Mouse (Mus musculus) heart, postnatal 0 days (tissue): ENCODE data around the gene Gm49711. TPM values are rescaled to one million over a fixed set of nuclear protein-coding genes. Genes with fewer than 3 reads are reported as not detected.
"Not testable (repeated sequence)": the region's sequence is repeated elsewhere in the genome, so short reads cannot be mapped to it uniquely, and the experiment has no call there.

Experiments used
- ATAC-seq: fragments of 200-750 bp; cut with Nextera tagmentation; 2 replicates; pipeline ENCODE4 v1.8.0; 2017; ENCODE audit warnings: low read depth, moderate number of reproducible peaks, moderate library complexity; ENCODE audit not compliant: insufficient read depth
- DNase-seq: peaks from one replicate; pipeline ENCODE4 v3.0.0-alpha.2; 2016; ENCODE audit warnings: low spot score
- H3K27ac ChIP-seq: fragments of 300-500 bp; sonication (generic); 2 replicates; pipeline ENCODE4 v1.5.1; 2014; ENCODE audit warnings: low read depth, mild to moderate bottlenecking
- H3K27me3 ChIP-seq: fragments of 300-500 bp; sonication (generic); 2 replicates; pipeline ENCODE4 v1.6.1; 2014; ENCODE audit warnings: low read length, mixed read lengths; ENCODE audit not compliant: control insufficient read depth, insufficient read depth
- H3K36me3 ChIP-seq: fragments of 300-500 bp; sonication (generic); replicated peaks from 2 replicates; pipeline ENCODE4 v1.6.1; 2014; ENCODE audit warnings: low read length, mixed read lengths; ENCODE audit not compliant: control insufficient read depth, insufficient read depth
- H3K4me1 ChIP-seq: fragments of 300-500 bp; sonication (generic); 2 replicates; pipeline ENCODE4 v1.6.1; 2014; ENCODE audit warnings: antibody characterized with exemption; ENCODE audit not compliant: control insufficient read depth, insufficient read depth
- H3K4me2 ChIP-seq: fragments of 300-500 bp; sonication (generic); 2 replicates; pipeline ENCODE4 v1.6.1; 2014; ENCODE audit warnings: low read depth, mild to moderate bottlenecking, low read length, moderate library complexity
- H3K4me3 ChIP-seq: fragments of 300-500 bp; sonication (generic); 2 replicates; pipeline ENCODE4 v1.5.1; 2014; ENCODE audit warnings: low read depth, low read length
- H3K9ac ChIP-seq: fragments of 300-500 bp; sonication (generic); replicated peaks from 2 replicates; pipeline ENCODE4 v1.6.1; 2014; ENCODE audit warnings: low read depth, low read length, mixed read lengths
- H3K9me3 ChIP-seq: fragments of 300-500 bp; sonication (generic); replicated peaks from 2 replicates; pipeline ENCODE4 v1.6.1; 2016; ENCODE audit warnings: low read length; ENCODE audit not compliant: control insufficient read depth
- CTCF ChIP-seq: IDR thresholded peaks from 2 replicates; pipeline ENCODE4 v1.5.1; 2016; ENCODE audit warnings: antibody characterized with exemption, control low read depth, low read depth
- EP300 ChIP-seq: IDR thresholded peaks from 2 replicates; pipeline ENCODE4 v1.6.1; 2016; ENCODE audit warnings: antibody characterized with exemption, low read depth
- WGBS: fragments of 180-500 bp; shearing (Covaris S2); extraction: QIAGEN DNeasy Blood & Tissue Kit; methylation state at CpG from one replicate; pipeline ENCODE4 v1.1.7; 2014; 5-methylcytosine and 5-hydroxymethylcytosine counted together
- polyA plus RNA-seq: library from polyadenylated mRNA; unstranded; fragments of >200 nt; fragmentation: Nextera tagmentation; extraction: Ambion mirVana; gene quantifications from 2 replicates; pipeline ENCODE4 v1.2.1, GENCODE M21; 2015
- total RNA-seq: library from RNA; depleted of rRNA; stranded (reverse); fragments of >200 nt; gene quantifications from 2 replicates; pipeline ENCODE4 v1.2.3, GENCODE M21; 2014; ENCODE audit warnings: low replicate concordance

Gm49711 gene
- total and polyA plus RNA-seq, 2 experiments from 2014 or later = 0.20 TPM; not detected in 1

DNA sequence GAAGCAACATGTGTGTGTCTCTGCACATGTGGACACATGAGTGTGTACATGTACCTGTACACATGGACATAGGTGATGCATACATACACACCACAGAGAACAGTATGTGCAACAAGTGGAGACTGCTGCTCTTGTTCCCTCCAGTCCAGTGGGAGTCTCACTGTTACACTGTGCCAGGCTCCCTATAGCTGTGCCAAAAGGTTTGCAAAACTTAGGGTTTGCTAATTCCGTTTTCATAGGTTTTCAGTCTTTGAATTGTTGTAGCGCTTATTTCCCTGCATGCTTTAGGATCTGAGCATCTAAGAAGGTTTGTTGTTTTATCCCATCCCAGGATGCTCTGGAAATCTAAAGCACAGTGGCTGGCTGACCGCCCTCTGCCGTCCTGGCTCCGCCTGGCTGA lies 33.8 kb downstream of the Gm49711 start:
- Histone ChIP-seq H3K4me2 (no peak overlapping the region), H3K27me3 (no peaks in the 10 kb centered on the region), H3K27ac (no peak overlapping the region), H3K4me1 (no peaks in the 10 kb centered on the region), H3K9me3 (no peaks in the 10 kb centered on the region), H3K36me3 (0 out of 2 replicates have a peak, but pooled peaks cover 4% of the 10 kb centered on the region), H3K4me3 (no peak overlapping the region), H3K9ac (no peak overlapping the region)
- no peak for TF ChIP-seq EP300
- TF ChIP-seq CTCF = no peak
- DNase-seq (no peak), ATAC-seq (no peak)
- WGBS = 66% methylated on average over 5 of the region's 5 CpGs

GRCm38 (mm10) chr16:92098351-92099051 lies 40.4 kb downstream of the Gm49711 start:
- no peak overlapping the region for H3K4me3 ChIP-seq
- WGBS = 90% methylated on average over 10 of the region's 10 CpGs
- H3K27ac ChIP-seq = no peak overlapping the region
- H3K9ac ChIP-seq = no peak overlapping the region
- peaks cover 21% of the 10 kb centered on the region for H3K36me3 ChIP-seq
- ATAC-seq (no peak), DNase-seq (no peak)
- H3K27me3 ChIP-seq = no peaks in the 10 kb centered on the region
- H3K4me1 ChIP-seq = peaks cover 2% of the 10 kb centered on the region; the same call in 1 of the 2 replicates
- H3K4me2 ChIP-seq = no peak overlapping the region
- TF ChIP-seq CTCF (no peak), EP300 (no peak)
- no peaks in the 10 kb centered on the region for H3K9me3 ChIP-seq

DNA sequence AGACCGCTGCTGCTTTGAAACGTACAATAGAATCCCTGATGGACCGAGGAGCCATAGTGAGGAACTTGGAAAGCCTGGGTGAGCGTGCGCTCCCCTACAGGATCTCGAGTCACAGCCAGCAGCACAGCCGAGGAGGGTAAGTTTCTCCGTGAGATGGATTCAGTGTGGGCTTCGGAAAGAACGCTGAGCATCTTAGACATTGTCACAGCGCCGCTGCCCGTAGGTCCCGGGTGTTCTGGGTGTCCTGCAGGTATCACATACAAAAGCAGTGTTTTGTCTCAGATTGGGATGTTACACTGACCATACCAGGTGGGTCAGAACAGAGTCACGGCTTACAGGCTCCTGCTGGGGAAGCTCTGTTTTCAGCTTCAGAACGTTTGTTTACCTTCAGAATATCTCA lies 41.5 kb downstream of the Gm49711 start:
- H3K9ac ChIP-seq = no peak overlapping the region
- H3K9me3 ChIP-seq = no peaks in the 10 kb centered on the region
- DNase-seq = no peak
- no peaks in the 10 kb centered on the region for H3K27me3 ChIP-seq
- no peak overlapping the region for H3K4me2 ChIP-seq
- WGBS = 89% methylated on average over 16 of the region's 16 CpGs
- H3K27ac ChIP-seq = no peak overlapping the region
- no peak for TF ChIP-seq CTCF
- no peak for TF ChIP-seq EP300
- no peak for ATAC-seq
- H3K4me1 ChIP-seq = peaks cover 7% of the 10 kb centered on the region; the same call in 1 of the 2 replicates
- peaks cover 21% of the 10 kb centered on the region for H3K36me3 ChIP-seq
- no peak overlapping the region for H3K4me3 ChIP-seq

DNA sequence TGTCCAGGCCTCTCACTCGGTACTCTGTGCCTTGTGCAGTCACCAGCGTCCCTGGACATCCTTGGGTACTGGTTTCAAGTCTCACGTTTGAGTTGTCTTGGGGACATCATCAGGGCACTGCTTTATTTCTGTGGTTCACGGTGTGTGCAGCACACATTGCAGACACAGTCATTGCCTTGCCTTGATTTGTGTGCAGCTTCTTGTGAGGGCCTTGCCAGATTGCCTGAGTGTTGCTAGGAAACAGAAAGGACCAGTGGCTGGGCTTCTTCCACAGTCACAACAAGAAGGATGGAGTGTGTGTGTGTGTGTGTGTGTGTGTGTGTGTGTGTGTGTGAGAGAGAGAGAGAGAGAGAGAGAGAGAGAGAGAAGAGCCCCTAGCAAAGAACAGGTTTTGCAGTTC lies 42.0 kb downstream of the Gm49711 start:
- Histone ChIP-seq H3K27ac (no peak overlapping the region), H3K4me3 (no peak overlapping the region), H3K4me1 (peaks cover 7% of the 10 kb centered on the region; the same call in 1 of the 2 replicates), H3K36me3 (peaks cover 21% of the 10 kb centered on the region), H3K9ac (no peak overlapping the region), H3K4me2 (no peak overlapping the region), H3K27me3 (no peaks in the 10 kb centered on the region), H3K9me3 (no peaks in the 10 kb centered on the region)
- no peak for ATAC-seq
- WGBS = 86% methylated on average over 4 of the region's 4 CpGs
- no peak for DNase-seq
- no peak for TF ChIP-seq CTCF
- TF ChIP-seq EP300 = no peak

GRCm38 (mm10) chr16:92102115-92102514 lies 44.0 kb downstream of the Gm49711 start:
- Histone ChIP-seq H3K27me3 (no peaks in the 10 kb centered on the region), H3K27ac (no peak overlapping the region), H3K9me3 (no peaks in the 10 kb centered on the region), H3K36me3 (peaks cover 18% of the 10 kb centered on the region), H3K4me1 (peaks cover 7% of the 10 kb centered on the region; the same call in 1 of the 2 replicates), H3K4me2 (no peak overlapping the region), H3K4me3 (no peak overlapping the region), H3K9ac (no peak overlapping the region)
- TF ChIP-seq EP300 (no peak), CTCF (no peak)
- DNase-seq (peak; percentile 5), ATAC-seq (no peak)
- WGBS = 70% methylated on average over 5 of the region's 5 CpGs

DNA sequence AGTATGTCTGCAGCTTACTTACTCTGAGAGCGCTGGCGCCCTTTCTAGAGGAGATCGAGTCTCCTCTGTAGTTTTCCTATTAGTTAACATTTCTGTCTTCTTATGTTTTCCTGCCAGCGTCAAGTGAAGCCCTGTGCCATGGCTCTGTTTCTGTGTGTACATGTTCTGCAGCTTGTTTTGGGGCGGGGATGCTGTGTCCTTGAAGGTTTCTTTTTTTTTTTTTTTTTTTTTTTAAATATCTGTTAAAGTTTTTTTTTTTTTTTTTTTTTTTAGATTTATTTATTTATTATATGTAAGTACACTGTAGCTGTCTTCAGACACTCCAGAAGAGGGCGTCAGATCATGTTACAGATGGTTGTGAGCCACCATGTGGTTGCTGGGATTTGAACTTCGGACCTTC lies 44.8 kb downstream of the Gm49711 start:
- 94% methylated on average over 6 of the region's 7 CpGs for WGBS
- not testable (repeated sequence) for H3K4me2 ChIP-seq, H3K4me1 ChIP-seq, H3K27ac ChIP-seq, ATAC-seq, H3K4me3 ChIP-seq, H3K9me3 ChIP-seq, H3K9ac ChIP-seq, DNase-seq, H3K27me3 ChIP-seq
- peaks cover 18% of the 10 kb centered on the region for H3K36me3 ChIP-seq
